Mouse (Mus musculus) left cerebral cortex, adult 11 months (tissue): ENCODE measurements around the gene Vmn1r139.
"Not testable (repeated sequence)": the region's sequence is repeated elsewhere in the genome, so short reads cannot be mapped to it uniquely, and the experiment has no call there.

Source experiments
- DNase-seq: peaks from one replicate; pipeline ENCODE4 v3.0.0; 2022; ENCODE audit warnings: low spot score

Gene Vmn1r139

GRCm38 (mm10) chr7:22068757-22069156, at the start of gene Vmn1r139:
TSS of gene Vmn1r139 (plus strand) at chr7:22069057.
- DNase-seq = not testable (repeated sequence)

GRCm38 (mm10) chr7:22028797-22029196, 40.1 kb upstream of the Vmn1r139 start, which contains the start of gene Vmn1r138:
TSS of gene Vmn1r138 (minus strand) at chr7:22028897.
- DNase-seq = not testable (repeated sequence)

- not testable (repeated sequence) for DNase-seq
These were observed 12.7 kb upstream of the Vmn1r139 start, which contains the start of gene Gm6176 for GRCm38 (mm10) chr7:22056205-22056604. TSS of gene Gm6176 (minus strand) at chr7:22056305.

- not testable (repeated sequence) for DNase-seq
These were observed 49.3 kb downstream of the Vmn1r139 start, which contains the start of gene Gm16451 for GRCm38 (mm10) chr7:22118145-22118544. TSS of gene Gm16451 (minus strand) at chr7:22118245.

- not testable (repeated sequence) for DNase-seq
These were observed 65.8 kb downstream of the Vmn1r139 start, which contains the start of gene Gm10666 for GRCm38 (mm10) chr7:22134641-22135040. TSS of gene Gm10666 (minus strand) at chr7:22134741.
